Mouse (Mus musculus) bone marrow, adult 2 months (tissue): Measurements from ENCODE around the gene Gm13694. TPM values are rescaled to one million over a fixed set of nuclear protein-coding genes. Genes with fewer than 3 reads are reported as not detected.

Source experiments
- H3K27ac ChIP-seq: fragments of 200-500 bp; 2 replicates; pipeline ENCODE4 v1.5.1; 2012; ENCODE audit warnings: low read depth, mild to moderate bottlenecking, control low read depth, inconsistent platforms, low read length; ENCODE audit not compliant: control insufficient read depth, poor library complexity, insufficient read depth
- H3K4me1 ChIP-seq: fragments of 200-500 bp; 2 replicates; pipeline ENCODE4 v1.6.1; 2011; ENCODE audit warnings: low read length; ENCODE audit not compliant: control insufficient read depth, insufficient read depth
- H3K4me3 ChIP-seq: fragments of 200-500 bp; replicated peaks from 2 replicates; pipeline ENCODE3; 2011; ENCODE audit warnings: mild to moderate bottlenecking, low read depth, low read length, control low read depth; ENCODE audit not compliant: control insufficient read depth
- CTCF ChIP-seq: fragments of 200-500 bp; IDR thresholded peaks from 2 replicates; pipeline ENCODE4 v1.5.1; 2011; ENCODE audit warnings: low read length, control low read depth; ENCODE audit not compliant: control insufficient read depth, insufficient read depth
- POLR2A ChIP-seq: fragments of 200-500 bp; IDR thresholded peaks from 2 replicates; pipeline ENCODE4 v1.6.1; 2011; ENCODE audit warnings: low read depth, mild to moderate bottlenecking, control low read depth, low read length, borderline replicate concordance; ENCODE audit not compliant: control insufficient read depth
- WGBS: fragments of 180-500 bp; shearing (Covaris S2); methylation state at CpG from one replicate; pipeline ENCODE4 v1.1.7; 2018; 5-methylcytosine and 5-hydroxymethylcytosine counted together
- polyA plus RNA-seq: library from polyadenylated mRNA; stranded (reverse); fragments of >200 nt; gene quantifications from 2 replicates; pipeline ENCODE4 v1.2.4, GENCODE M21; 2011; ENCODE audit warnings: low replicate concordance; ENCODE audit not compliant: missing spikeins, insufficient read depth, insufficient read length

Gene Gm13694
- polyA plus RNA-seq, 1 experiment = not detected

DNA sequence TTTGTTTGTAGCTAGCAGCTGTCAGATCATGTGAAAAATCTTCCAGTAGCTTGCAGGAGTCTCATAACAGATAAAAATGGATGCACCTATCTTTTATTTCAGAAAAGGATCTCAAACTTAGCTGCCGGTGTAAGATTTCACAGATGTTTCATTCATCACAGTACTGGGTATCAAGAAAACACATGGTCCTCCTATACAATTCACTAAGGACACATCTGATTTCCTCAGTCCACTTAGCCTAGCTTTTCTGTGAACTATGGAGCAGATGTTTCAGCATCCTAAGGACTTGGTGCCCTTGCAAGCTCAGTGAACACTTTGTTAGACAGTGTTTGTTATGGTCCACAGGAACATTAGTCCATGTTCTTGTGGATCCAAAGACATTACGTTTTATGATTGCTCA is 44.6 kb downstream of the Gm13694 start:
- H3K4me3 ChIP-seq = no peak overlapping the region
- 80% methylated on average over 2 of the region's 2 CpGs for WGBS
- no peaks in the 10 kb centered on the region for H3K4me1 ChIP-seq
- no peak overlapping the region for H3K27ac ChIP-seq
- no peak for TF ChIP-seq CTCF
- TF ChIP-seq POLR2A = no peak

DNA sequence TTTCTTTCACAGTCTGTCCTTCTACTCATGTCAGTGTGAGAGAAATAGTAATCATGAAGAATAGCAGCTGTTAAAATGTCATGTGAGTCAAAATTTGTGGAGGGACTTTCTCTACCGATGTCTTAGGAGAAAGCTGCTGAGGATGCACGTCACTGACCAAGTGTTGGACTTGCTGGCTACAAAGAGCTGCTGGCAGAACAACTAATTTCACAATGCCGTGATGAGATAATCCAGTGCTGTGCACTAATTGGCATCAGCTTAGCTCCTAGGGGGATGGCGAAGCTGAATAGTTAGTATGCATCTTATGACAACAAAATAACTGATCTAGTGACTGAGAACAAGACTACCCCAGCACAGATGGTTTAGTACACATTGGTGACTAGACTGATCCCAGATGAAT is 46.5 kb downstream of the Gm13694 start:
- Histone ChIP-seq H3K27ac (no peak overlapping the region), H3K4me1 (no peaks in the 10 kb centered on the region), H3K4me3 (no peak overlapping the region)
- whole genome bisulfite sequencing = 82% methylated on average over 4 of the region's 4 CpGs
- no peak for TF ChIP-seq POLR2A
- no peak for TF ChIP-seq CTCF

Other genes starting within 250 kb of the Gm13694 start
- gene Fam171b, start 166.3 kb upstream of the Gm13694 start, polyA plus RNA-seq = not detected in 2 replicates
- not detected in 2 replicates for gene Zswim2, start 37.7 kb upstream of the Gm13694 start, polyA plus RNA-seq
- gene Gm13698, start 23.2 kb upstream of the Gm13694 start, polyA plus RNA-seq = not detected in 2 replicates
- not detected in 2 replicates for gene Gm13693, start 17.4 kb upstream of the Gm13694 start, polyA plus RNA-seq
- not detected in 2 replicates for gene Gm13695, start 11.6 kb upstream of the Gm13694 start, polyA plus RNA-seq
- not detected in 2 replicates for gene Gm13696, start 5.8 kb upstream of the Gm13694 start, polyA plus RNA-seq
- not detected in 2 replicates for gene Gm13697, start 5.8 kb downstream of the Gm13694 start, polyA plus RNA-seq
- not detected in 2 replicates for gene Gm13691, start 11.6 kb downstream of the Gm13694 start, polyA plus RNA-seq